Mouse (Mus musculus): ENCODE measurements around the gene Pilra. TPM values are rescaled to one million over a fixed set of nuclear protein-coding genes. Genes with fewer than 3 reads are reported as not detected.

Pilra gene
- total RNA-seq, 2 experiments from 2014 or later = 0.27 to 0.33 TPM

- intact Hi-C loops (cut with DNase I; ENCODE audit: low total_unique reads) = no loop called here
- no peak for DNase-seq
These were observed 52.1 kb downstream of the Pilra start for GRCm38 (mm10) chr5:137783901-137784540.

GRCm38 (mm10) chr5:137782776-137783522 lies 53.1 kb downstream of the Pilra start:
- intact Hi-C loops (cut with DNase I; ENCODE audit: low total_unique reads) = no loop called here

GRCm38 (mm10) chr5:137781661-137782060 lies 54.4 kb downstream of the Pilra start:
- no peak for DNase-seq
- intact Hi-C loops (cut with DNase I; ENCODE audit: low total_unique reads) = no loop called here

More at GRCm38 (mm10) chr5:137782776-137783522, 53.1 kb downstream of the Pilra start:
- no peak for DNase-seq

- intact Hi-C loops (cut with DNase I; ENCODE audit: low total_unique reads) = no loop called here
- no peak for DNase-seq
These were observed 56.8 kb downstream of the Pilra start for GRCm38 (mm10) chr5:137779053-137779933.

- DNase-seq = peak; percentile 95
- intact Hi-C loops (cut with DNase I; ENCODE audit: low total_unique reads) = no loop called here
These were observed 57.4 kb downstream of the Pilra start, which contains the start of gene Ppp1r35 for GRCm38 (mm10) chr5:137778635-137779034. Gene Ppp1r35 (plus strand): TSS chr5:137778849.

GRCm38 (mm10) chr5:137777267-137777845 lies 58.7 kb downstream of the Pilra start:
- DNase-seq = no peak
- intact Hi-C loops (cut with DNase I; ENCODE audit: low total_unique reads) = no loop called here

GRCm38 (mm10) chr5:137776408-137776918 lies 59.6 kb downstream of the Pilra start:
- intact Hi-C loops (cut with DNase I; ENCODE audit: low total_unique reads) = no loop called here
- DNase-seq = no peak

- intact Hi-C loops (cut with DNase I; ENCODE audit: low total_unique reads) = no loop called here
- DNase-seq = no peak
These were observed 60.3 kb downstream of the Pilra start for GRCm38 (mm10) chr5:137775587-137776290.

GRCm38 (mm10) chr5:137772755-137773154 lies 63.3 kb downstream of the Pilra start:
- DNase-seq = no peak

More at GRCm38 (mm10) chr5:137772755-137773154, 63.3 kb downstream of the Pilra start:
- intact Hi-C loops (cut with DNase I; ENCODE audit: low total_unique reads) = no loop called here

Other genes starting within 250 kb of the Pilra start
- gene Mospd3, start 235.2 kb downstream of the Pilra start, total RNA-seq (2021) = 10 to 100 TPM; 15.3 to 18.1 TPM
- gene Pcolce, start 222.5 kb downstream of the Pilra start, total RNA-seq (2021) = 100 to 1,000 TPM; 190 to 251 TPM
- under 1 TPM in 1 of 2 experiments, not detected in 1; 0.27 TPM for gene Fbxo24, start 207.3 kb downstream of the Pilra start, total RNA-seq (2021)
- 10 to 100 TPM; 14.8 to 15.3 TPM for gene Lrch4, start 207.2 kb downstream of the Pilra start, total RNA-seq (2021)
- 1 to 10 TPM; 3.0 to 3.6 TPM for gene Gm20605, start 207.1 kb downstream of the Pilra start, total RNA-seq (2021)
- gene Sap25, start 194.9 kb downstream of the Pilra start, total RNA-seq (2021) = 1 to 10 TPM; 1.8 to 2.0 TPM
- under 1 TPM; 0.33 to 0.47 TPM for gene Irs3, start 190.6 kb downstream of the Pilra start, total RNA-seq (2021)
- 1 to 10 TPM; 4.9 to 5.8 TPM for gene Agfg2, start 151.6 kb downstream of the Pilra start, total RNA-seq (2021)
- under 1 TPM; 0.39 to 0.42 TPM for gene Nyap1, start 94.7 kb downstream of the Pilra start, total RNA-seq (2021)
- gene Tsc22d4, start 90.6 kb downstream of the Pilra start, total RNA-seq (2021) = 100 to 1,000 TPM; 118 to 156 TPM
- gene Ppp1r35, start 57.4 kb downstream of the Pilra start, total RNA-seq (2021) = 1 to 10 TPM; 6.8 to 7.2 TPM
- gene Mepce, start 48.6 kb downstream of the Pilra start, total RNA-seq (2021) = 10 to 100 TPM; 20.7 to 21.1 TPM
- 1 to 10 TPM in 1 of 2 experiments, under 1 TPM in 1; 0.84 to 1.7 TPM for gene Zcwpw1, start 48.5 kb downstream of the Pilra start, total RNA-seq (2021)
- gene Pilrb1, start 21.8 kb upstream of the Pilra start, total RNA-seq (2021) = not detected
- under 1 TPM in 1 of 2 experiments, not detected in 1; 0.53 TPM for gene Pilrb2, start 35.5 kb upstream of the Pilra start, total RNA-seq (2021)
- not detected for gene Cyp3a13, start 85.3 kb upstream of the Pilra start, total RNA-seq (2021)
- 1 to 10 TPM; 3.0 to 6.7 TPM for gene Gjc3, start 126.8 kb upstream of the Pilra start, total RNA-seq (2021)
- gene Azgp1, start 145.2 kb upstream of the Pilra start, total RNA-seq (2021) = not detected
- gene Smok3a, start 185.0 kb upstream of the Pilra start, total RNA-seq (2021) = not detected
- not detected for gene Smok3b, start 185.1 kb upstream of the Pilra start, total RNA-seq (2021)
- not detected for gene Smok3c, start 216.9 kb upstream of the Pilra start, total RNA-seq (2021)
- gene Zkscan1, start 248.8 kb upstream of the Pilra start, total RNA-seq (2021) = 10 to 100 TPM; 10.8 to 11.2 TPM